Mouse (Mus musculus): ENCODE measurements around the gene Haus3. TPM values are rescaled to one million over a fixed set of nuclear protein-coding genes. Genes with fewer than 3 reads are reported as not detected.
A peak's percentile ranks its signal among the peaks of the same experiment; 100 is the strongest.

Haus3 gene
- polyA plus RNA-seq (2012; rRNA removed), result 0.09 TPM in 1 of 2 replicates, not detected in the other

- peak within 1 kb of the TSS; percentile 81 for H3K27ac ChIP-seq (ENCODE audit: insufficient read depth, low read depth, low read length)
- under 1% methylated on average over 57 of the region's 57 CpGs for WGBS
- peaks cover 6% of the 10 kb centered on the region; the same call in 1 of the 2 replicates for H3K36me3 ChIP-seq (ENCODE audit: control insufficient read depth, insufficient read depth, low read length)
- TF ChIP-seq CTCF (IDR thresholded peaks at IDR 0.05; ENCODE audit: extremely low read depth, insufficient read length, insufficient replicate concordance, low read depth, low read length), result peak; percentile 15; the same call in 1 of the 2 replicates
- peak; percentile 69 for TF ChIP-seq POLR2A (IDR thresholded peaks at IDR 0.05; ENCODE audit: low read depth, low read length)
- H3K4me1 ChIP-seq (ENCODE audit: control insufficient read depth, insufficient read depth, insufficient read length, low read length), result no peaks in the 10 kb centered on the region
- H3K27me3 ChIP-seq (ENCODE audit: control insufficient read depth, insufficient read depth, low read length), result no peaks in the 10 kb centered on the region
- peak within 1 kb of the TSS; percentile 95 for H3K4me3 ChIP-seq (ENCODE audit: low read depth, low read length)
Measured at GRCm38 (mm10) chr5:34168950-34169891, at the start of gene Haus3, which contains the start of gene Poln. TSS of gene Haus3 (minus strand) at chr5:34169527. TSS of gene Poln (minus strand) at chr5:34169448.

- H3K4me1 ChIP-seq (ENCODE audit: control insufficient read depth, insufficient read depth, insufficient read length, low read length), result no peaks in the 10 kb centered on the region
- no peaks in the 10 kb centered on the region for H3K36me3 ChIP-seq (ENCODE audit: control insufficient read depth, insufficient read depth, low read length)
- no peak overlapping the region for H3K27ac ChIP-seq (ENCODE audit: insufficient read depth, low read depth, low read length)
- TF ChIP-seq CTCF (IDR thresholded peaks at IDR 0.05; ENCODE audit: extremely low read depth, insufficient read length, insufficient replicate concordance, low read depth, low read length) (no peak), POLR2A (IDR thresholded peaks at IDR 0.05; ENCODE audit: low read depth, low read length) (no peak)
- 43% methylated on average over 5 of the region's 5 CpGs for WGBS
- H3K4me3 ChIP-seq (ENCODE audit: low read depth, low read length), result no peak overlapping the region
- no peaks in the 10 kb centered on the region for H3K27me3 ChIP-seq (ENCODE audit: control insufficient read depth, insufficient read depth, low read length)
Measured at GRCm38 (mm10) chr5:34218672-34219071, 49.3 kb upstream of the Haus3 start.

GRCm38 (mm10) chr5:34217756-34218155, 48.4 kb upstream of the Haus3 start:
- TF ChIP-seq POLR2A (IDR thresholded peaks at IDR 0.05; ENCODE audit: low read depth, low read length) (no peak), CTCF (IDR thresholded peaks at IDR 0.05; ENCODE audit: extremely low read depth, insufficient read length, insufficient replicate concordance, low read depth, low read length) (no peak)
- WGBS, result 54% methylated on average over 9 of the region's 9 CpGs

GRCm38 (mm10) chr5:34216025-34216424, 46.7 kb upstream of the Haus3 start:
- no peaks in the 10 kb centered on the region for H3K27me3 ChIP-seq (ENCODE audit: control insufficient read depth, insufficient read depth, low read length)
- no peak overlapping the region for H3K4me3 ChIP-seq (ENCODE audit: low read depth, low read length)
- TF ChIP-seq POLR2A (IDR thresholded peaks at IDR 0.05; ENCODE audit: low read depth, low read length) (no peak), CTCF (IDR thresholded peaks at IDR 0.05; ENCODE audit: extremely low read depth, insufficient read length, insufficient replicate concordance, low read depth, low read length) (no peak)
- no peak overlapping the region for H3K27ac ChIP-seq (ENCODE audit: insufficient read depth, low read depth, low read length)
- WGBS, result 58% methylated on average over 7 of the region's 7 CpGs
- no peaks in the 10 kb centered on the region for H3K36me3 ChIP-seq (ENCODE audit: control insufficient read depth, insufficient read depth, low read length)
- H3K4me1 ChIP-seq (ENCODE audit: control insufficient read depth, insufficient read depth, insufficient read length, low read length), result no peaks in the 10 kb centered on the region

More at GRCm38 (mm10) chr5:34217756-34218155, 48.4 kb upstream of the Haus3 start:
- Histone ChIP-seq H3K27ac (ENCODE audit: insufficient read depth, low read depth, low read length) (no peak overlapping the region), H3K27me3 (ENCODE audit: control insufficient read depth, insufficient read depth, low read length) (no peaks in the 10 kb centered on the region), H3K36me3 (ENCODE audit: control insufficient read depth, insufficient read depth, low read length) (no peaks in the 10 kb centered on the region), H3K4me3 (ENCODE audit: low read depth, low read length) (no peak overlapping the region), H3K4me1 (ENCODE audit: control insufficient read depth, insufficient read depth, insufficient read length, low read length) (no peaks in the 10 kb centered on the region)

- 73% methylated on average over 8 of the region's 8 CpGs for WGBS
- no peaks in the 10 kb centered on the region for H3K4me1 ChIP-seq (ENCODE audit: control insufficient read depth, insufficient read depth, insufficient read length, low read length)
- H3K4me3 ChIP-seq (ENCODE audit: low read depth, low read length), result no peak overlapping the region
- H3K27me3 ChIP-seq (ENCODE audit: control insufficient read depth, insufficient read depth, low read length), result no peaks in the 10 kb centered on the region
- H3K27ac ChIP-seq (ENCODE audit: insufficient read depth, low read depth, low read length), result no peak overlapping the region
- TF ChIP-seq CTCF (IDR thresholded peaks at IDR 0.05; ENCODE audit: extremely low read depth, insufficient read length, insufficient replicate concordance, low read depth, low read length), result no peak
- no peak for TF ChIP-seq POLR2A (IDR thresholded peaks at IDR 0.05; ENCODE audit: low read depth, low read length)
- H3K36me3 ChIP-seq (ENCODE audit: control insufficient read depth, insufficient read depth, low read length), result no peaks in the 10 kb centered on the region
Measured at GRCm38 (mm10) chr5:34213659-34214058, 44.3 kb upstream of the Haus3 start.

GRCm38 (mm10) chr5:34210279-34210678, 41.0 kb upstream of the Haus3 start:
- H3K4me3 ChIP-seq (ENCODE audit: low read depth, low read length), result no peak overlapping the region
- no peaks in the 10 kb centered on the region for H3K27me3 ChIP-seq (ENCODE audit: control insufficient read depth, insufficient read depth, low read length)
- H3K4me1 ChIP-seq (ENCODE audit: control insufficient read depth, insufficient read depth, insufficient read length, low read length), result no peaks in the 10 kb centered on the region
- WGBS, result 6% methylated on average over 1 of the region's 1 CpGs
- TF ChIP-seq CTCF (IDR thresholded peaks at IDR 0.05; ENCODE audit: extremely low read depth, insufficient read length, insufficient replicate concordance, low read depth, low read length) (peak; percentile 92; the same call in 1 of the 2 replicates), POLR2A (IDR thresholded peaks at IDR 0.05; ENCODE audit: low read depth, low read length) (no peak)
- H3K27ac ChIP-seq (ENCODE audit: insufficient read depth, low read depth, low read length), result no peak overlapping the region
- no peaks in the 10 kb centered on the region for H3K36me3 ChIP-seq (ENCODE audit: control insufficient read depth, insufficient read depth, low read length)

GRCm38 (mm10) chr5:34207503-34207902, 38.2 kb upstream of the Haus3 start:
- no peaks in the 10 kb centered on the region for H3K36me3 ChIP-seq (ENCODE audit: control insufficient read depth, insufficient read depth, low read length)
- H3K27ac ChIP-seq (ENCODE audit: insufficient read depth, low read depth, low read length), result no peak overlapping the region
- H3K4me3 ChIP-seq (ENCODE audit: low read depth, low read length), result no peak overlapping the region
- no peaks in the 10 kb centered on the region for H3K4me1 ChIP-seq (ENCODE audit: control insufficient read depth, insufficient read depth, insufficient read length, low read length)
- no peak for TF ChIP-seq CTCF (IDR thresholded peaks at IDR 0.05; ENCODE audit: extremely low read depth, insufficient read length, insufficient replicate concordance, low read depth, low read length)
- TF ChIP-seq POLR2A (IDR thresholded peaks at IDR 0.05; ENCODE audit: low read depth, low read length), result no peak
- WGBS, result 40% methylated on average over 3 of the region's 3 CpGs
- H3K27me3 ChIP-seq (ENCODE audit: control insufficient read depth, insufficient read depth, low read length), result no peaks in the 10 kb centered on the region

All from small intestine, adult 2 months (tissue).